Mouse (Mus musculus): ENCODE results near the gene Rmdn3.

Rmdn3 gene

DNA sequence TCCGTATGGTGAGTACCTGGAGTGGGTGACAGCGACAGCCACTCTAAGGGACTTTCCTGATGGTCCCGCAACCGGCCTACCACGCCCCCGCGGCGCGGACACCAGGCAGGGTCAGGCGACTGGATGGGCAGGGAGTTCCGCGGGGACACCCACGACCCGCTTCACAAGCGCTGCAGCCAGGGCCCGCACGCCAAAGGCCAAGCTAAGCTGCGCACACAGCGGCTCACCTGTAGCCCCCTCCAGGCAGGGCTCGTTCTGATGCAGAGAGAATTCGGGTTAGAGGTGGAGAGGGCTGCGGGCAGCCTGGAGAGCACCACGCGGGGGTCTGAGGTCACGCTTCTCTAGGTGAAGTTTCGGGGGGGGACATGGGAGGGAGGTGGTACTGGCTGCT is 11.0 kb upstream of the Rmdn3 start:
- no peak for DNase-seq (ENCODE audit: low read depth)

GRCm38 (mm10) chr2:119166901-119167865 is 10.3 kb upstream of the Rmdn3 start, which contains the start of gene Gchfr:
TSS of gene Gchfr (plus strand) at chr2:119167773.
- no peak for DNase-seq (ENCODE audit: low read depth)

DNA sequence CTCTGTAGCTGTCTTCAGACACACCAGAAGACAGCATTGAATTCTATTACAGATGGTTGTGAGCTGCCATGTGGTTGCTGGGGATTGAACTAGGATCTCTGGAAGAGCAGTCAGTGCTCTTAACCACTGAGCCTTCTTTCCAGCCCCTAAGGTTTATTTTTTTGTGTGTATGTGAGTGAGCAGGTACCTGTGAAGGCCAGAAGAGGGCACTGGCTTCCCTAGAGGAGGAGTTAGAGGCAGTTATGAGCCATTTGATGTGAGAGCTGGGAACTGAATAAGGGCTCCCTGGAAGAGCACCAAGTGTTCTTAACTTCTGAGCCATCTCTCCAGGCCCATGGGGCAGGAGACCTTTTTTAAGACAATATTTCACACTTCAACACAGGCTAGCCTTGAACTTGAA is 8.6 kb upstream of the Rmdn3 start:
- DNase-seq (ENCODE audit: low read depth): no peak

DNA sequence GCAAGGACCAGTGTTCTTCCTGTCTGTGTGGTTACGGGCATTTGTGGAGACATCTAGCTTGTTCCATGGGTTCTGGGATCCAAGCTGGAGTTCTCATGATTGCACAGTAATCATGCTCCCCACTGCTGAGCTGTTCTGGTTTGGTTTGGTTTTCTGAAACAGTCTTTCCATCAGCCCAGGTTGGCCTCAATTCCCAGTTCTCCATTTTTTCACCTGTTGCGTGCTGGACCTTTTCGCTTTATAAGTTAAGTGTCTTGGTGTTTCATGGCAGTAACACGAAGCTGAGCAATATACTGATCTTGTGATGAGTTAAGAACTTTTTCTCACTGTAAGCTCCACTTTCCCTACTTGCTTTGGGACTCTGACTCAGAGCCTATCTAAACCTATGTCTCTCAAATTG is 7.2 kb upstream of the Rmdn3 start:
- no peak for DNase-seq (ENCODE audit: low read depth)

GRCm38 (mm10) chr2:119163135-119163534 is 6.3 kb upstream of the Rmdn3 start:
- no peak for DNase-seq (ENCODE audit: low read depth)

DNA sequence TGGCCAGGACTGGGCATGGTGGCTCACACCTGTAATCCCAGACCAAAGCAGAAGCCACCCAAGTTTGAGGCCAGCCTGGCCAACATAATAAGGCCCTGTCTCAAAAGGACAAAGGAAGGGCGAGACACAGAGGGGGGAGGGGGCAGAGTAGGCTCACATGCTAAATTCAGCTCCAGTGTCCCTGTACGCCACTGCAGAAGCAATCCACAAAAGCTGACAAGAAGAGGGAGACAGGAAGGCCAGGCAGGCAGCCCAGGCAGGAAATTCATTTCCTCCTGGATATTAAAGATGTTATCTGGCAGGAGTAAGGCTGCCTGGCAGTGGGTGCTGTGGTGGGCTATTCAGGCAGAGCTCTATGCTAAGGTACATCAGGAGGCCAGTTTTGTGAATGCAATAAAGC is 4.4 kb upstream of the Rmdn3 start:
- no peak for DNase-seq (ENCODE audit: low read depth)

GRCm38 (mm10) chr2:119157836-119158235 is 1.0 kb upstream of the Rmdn3 start:
- DNase-seq (ENCODE audit: low read depth): no peak

GRCm38 (mm10) chr2:119156081-119156680 is 653 bp downstream of the Rmdn3 start:
- DNase-seq (ENCODE audit: low read depth): no peak

DNA sequence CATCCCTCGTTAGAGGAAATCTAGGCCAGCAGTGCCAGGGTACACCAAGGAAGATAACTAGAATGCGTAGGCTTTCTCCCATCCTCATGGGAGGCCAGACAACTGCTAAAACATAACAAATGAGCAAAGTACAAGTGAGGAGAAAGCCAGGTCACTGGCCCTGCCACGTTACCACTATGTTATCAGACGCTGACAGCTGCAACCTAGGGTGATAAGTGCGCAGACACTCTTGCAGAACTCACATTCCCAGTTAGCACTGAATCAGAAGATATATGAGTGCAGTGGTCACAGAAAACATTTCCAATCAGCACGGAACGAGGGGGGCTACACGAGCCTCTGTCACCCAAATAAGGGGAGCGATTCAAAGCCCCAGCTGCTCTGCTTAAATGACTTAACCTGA is 1.4 kb downstream of the Rmdn3 start:
- no peak for DNase-seq (ENCODE audit: low read depth)

- DNase-seq (ENCODE audit: low read depth): no peak
These were observed 2.2 kb downstream of the Rmdn3 start for GRCm38 (mm10) chr2:119154683-119155082.

DNA sequence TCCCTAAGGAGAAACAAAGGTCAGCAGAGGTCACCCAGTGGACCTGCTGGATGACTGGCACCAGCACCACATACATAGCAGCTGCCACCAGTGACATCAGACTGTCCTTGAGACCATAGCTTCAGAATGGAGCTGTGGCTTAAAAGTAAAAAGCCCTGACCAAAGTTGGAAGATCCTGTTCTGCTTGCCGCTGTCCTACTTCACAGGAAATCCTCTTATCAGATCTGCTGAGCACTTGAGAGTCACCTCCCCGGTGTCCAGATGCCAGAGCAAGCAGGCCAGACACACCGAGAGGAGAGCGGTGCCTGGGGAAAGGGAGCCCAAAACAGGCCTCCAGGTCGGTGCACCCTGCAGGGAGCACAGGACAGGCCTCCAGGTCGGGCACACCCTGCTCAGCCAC is 4.6 kb downstream of the Rmdn3 start:
- no peak for DNase-seq (ENCODE audit: low read depth)

GRCm38 (mm10) chr2:119147775-119148174 is 9.1 kb downstream of the Rmdn3 start:
- DNase-seq (ENCODE audit: low read depth): no peak

GRCm38 (mm10) chr2:119147160-119147678 is 9.6 kb downstream of the Rmdn3 start:
- DNase-seq (ENCODE audit: low read depth): no peak

GRCm38 (mm10) chr2:119146435-119146834 is 10.4 kb downstream of the Rmdn3 start:
- DNase-seq (ENCODE audit: low read depth): no peak

DNA sequence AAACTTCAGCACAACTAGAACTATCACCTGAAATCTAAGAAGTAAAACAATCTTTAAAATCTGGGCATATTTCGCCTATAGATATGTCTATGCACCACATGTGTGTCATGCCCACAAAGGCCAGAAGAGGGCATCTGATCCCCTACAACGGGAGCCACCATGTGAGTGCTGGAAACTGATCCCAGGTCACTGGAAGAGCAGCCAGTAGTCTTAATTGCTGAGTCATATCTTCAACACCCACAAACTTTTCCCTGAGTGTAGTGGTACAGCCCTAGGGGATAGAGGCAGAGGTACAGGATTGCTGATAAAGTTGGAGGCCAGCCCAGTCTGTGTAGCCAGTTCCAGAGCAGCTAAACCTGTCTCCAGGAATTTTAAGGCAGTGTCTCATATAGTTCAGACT is 11.6 kb downstream of the Rmdn3 start:
- DNase-seq (ENCODE audit: low read depth): no peak

- no peak for DNase-seq (ENCODE audit: low read depth)
These were observed 20.4 kb downstream of the Rmdn3 start for GRCm38 (mm10) chr2:119136346-119136898.

GRCm38 (mm10) chr2:119113121-119113925 is 43.5 kb downstream of the Rmdn3 start:
- no peak for DNase-seq (ENCODE audit: low read depth)

- peak; percentile 85 for DNase-seq (ENCODE audit: low read depth)
These were observed 44.3 kb downstream of the Rmdn3 start, which contains the start of gene Rad51 for GRCm38 (mm10) chr2:119112438-119113112. TSS of gene Rad51 (plus strand) at chr2:119112793.

DNA sequence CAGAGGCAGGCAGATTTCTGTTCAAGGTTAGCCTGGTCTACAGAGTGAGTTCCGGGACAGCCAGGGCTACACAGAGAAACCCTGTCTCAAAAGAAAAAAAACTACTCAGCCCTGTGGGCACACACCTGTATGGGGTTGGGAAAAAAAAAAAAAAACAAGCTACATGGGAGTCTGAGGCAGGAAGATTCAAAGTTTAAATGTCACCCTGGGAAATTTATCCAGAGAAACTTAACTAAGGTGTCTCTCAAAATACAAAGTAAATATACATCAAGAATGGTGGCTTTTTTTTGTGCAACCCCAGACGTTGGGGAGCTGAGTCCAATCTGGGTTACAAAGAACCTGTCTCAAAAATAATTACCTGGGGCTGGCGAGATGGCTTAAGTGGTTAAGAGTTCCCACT is 45.8 kb downstream of the Rmdn3 start:
- no peak for DNase-seq (ENCODE audit: low read depth)

GRCm38 (mm10) chr2:119108554-119108953 is 48.3 kb downstream of the Rmdn3 start:
- DNase-seq (ENCODE audit: low read depth): no peak

DNA sequence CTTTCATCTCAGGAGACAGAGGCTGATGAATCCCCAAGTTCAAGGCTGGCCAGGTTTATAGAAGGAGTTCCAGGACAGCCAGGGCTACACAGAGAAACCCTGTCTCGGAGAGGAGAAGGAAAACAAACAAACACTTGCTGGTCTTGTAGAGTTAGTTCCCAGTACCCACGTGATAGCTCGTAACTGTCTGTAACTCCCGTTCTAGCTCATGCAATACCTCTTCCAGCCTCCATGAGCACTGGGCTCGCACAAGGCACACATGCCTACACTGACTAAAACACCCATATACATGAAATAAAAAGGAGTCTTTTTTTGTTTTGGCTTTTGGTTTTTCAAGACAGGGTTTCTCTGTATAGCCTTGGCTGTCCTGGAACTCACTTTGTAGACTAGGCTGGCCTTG is 50.3 kb downstream of the Rmdn3 start:
- no peak for DNase-seq (ENCODE audit: low read depth)
